Mouse (Mus musculus) G1E (cell line): ENCODE data around the gene Kcnab1.

Source experiments
- CTCF ChIP-seq: IDR thresholded peaks from 2 replicates; pipeline ENCODE4 v1.5.1; 2012; ENCODE audit warnings: low read depth, low read length, inconsistent platforms, mixed read lengths
- GATA1 ChIP-seq: IDR thresholded peaks from 2 replicates; pipeline ENCODE4 v1.6.1; 2012; ENCODE audit warnings: borderline replicate concordance, low read length, inconsistent platforms, mixed read lengths
- GATA2 ChIP-seq: IDR thresholded peaks from 2 replicates; pipeline ENCODE4 v1.6.1; 2012; ENCODE audit warnings: low read depth, low read length, inconsistent platforms, borderline replicate concordance
- POLR2AphosphoS5 ChIP-seq: IDR thresholded peaks from 2 replicates; pipeline ENCODE4 v1.6.1; 2012; ENCODE audit warnings: low read depth, low read length, inconsistent platforms; ENCODE audit not compliant: insufficient replicate concordance
- TAL1 ChIP-seq: conservative IDR thresholded peaks from 2 replicates; pipeline ENCODE4 v1.6.1; 2012; ENCODE audit warnings: low read depth, low read length, inconsistent platforms, mixed read lengths

- TF ChIP-seq CTCF (no peak), GATA1 (no peak), TAL1 (no peak), POLR2AphosphoS5 (no peak), GATA2 (no peak)
Observed at GRCm38 (mm10) chr3:65262506-65263422, 153.6 kb downstream of the Kcnab1 start.
